Mouse (Mus musculus): Measurements from ENCODE around the gene 1700003F12Rik.

GRCm38 (mm10) chr2:154548688-154549087, 1.8 kb downstream of the 1700003F12Rik start:
- TF ChIP-seq POLR2A (IDR thresholded peaks at IDR 0.05; ENCODE audit: low read depth, low read length) (no peak), CTCF (IDR thresholded peaks at IDR 0.05; ENCODE audit: extremely low read depth, insufficient read depth, insufficient read length, insufficient replicate concordance) (no peak)
